Mouse (Mus musculus) C2C12 (cell line): ENCODE data around the gene Fabp6. TPM values are rescaled to one million over a fixed set of nuclear protein-coding genes. Genes with fewer than 3 reads are reported as not detected.

ENCODE experiments used
- H3K27me3 ChIP-seq: one replicate; pipeline ENCODE4 v1.6.1; 2011; ENCODE audit not compliant: control insufficient read depth, insufficient read depth, insufficient read length
- H3K36me3 ChIP-seq: one replicate; pipeline ENCODE4 v1.6.1; 2011; ENCODE audit not compliant: control insufficient read depth, insufficient read depth
- H3K4me3 ChIP-seq: one replicate; pipeline ENCODE4 v1.5.1; 2011; ENCODE audit warnings: mild to moderate bottlenecking, control low read depth; ENCODE audit not compliant: poor library complexity, insufficient read depth, severe bottlenecking
- H3K79me2 ChIP-seq: one replicate; pipeline ENCODE4 v1.6.1; 2011; ENCODE audit not compliant: control insufficient read depth, insufficient read depth
- H3K79me3 ChIP-seq: one replicate; pipeline ENCODE4 v1.6.1; 2011; ENCODE audit warnings: low read depth, control low read depth
- H3ac ChIP-seq: one replicate; pipeline ENCODE3; 2011; ENCODE audit warnings: low read depth; ENCODE audit not compliant: control insufficient read depth, insufficient read length
- CEBPB ChIP-seq: IDR thresholded peaks from one replicate; pipeline ENCODE4 v1.6.1; 2011; ENCODE audit warnings: low read depth, mild to moderate bottlenecking, control low read depth, moderate library complexity
- CTCF ChIP-seq: IDR thresholded peaks from one replicate; pipeline ENCODE4 v1.5.1; 2011; ENCODE audit not compliant: control insufficient read depth, insufficient read depth, insufficient read length
- FOSL1 ChIP-seq: IDR thresholded peaks from one replicate; pipeline ENCODE4 v1.8.0; 2011; ENCODE audit warnings: mild to moderate bottlenecking, low read length; ENCODE audit not compliant: poor library complexity, insufficient read depth, severe bottlenecking
- MAX ChIP-seq: IDR thresholded peaks from one replicate; pipeline ENCODE4 v1.6.1; 2011; ENCODE audit warnings: mild to moderate bottlenecking, control low read depth
- MYOD1 ChIP-seq: IDR thresholded peaks from one replicate; pipeline ENCODE4 v1.6.1; 2011; ENCODE audit warnings: low read depth; ENCODE audit not compliant: control insufficient read depth, insufficient read length
- MYOG ChIP-seq: IDR thresholded peaks from one replicate; pipeline ENCODE4 v1.6.1; 2011; ENCODE audit not compliant: control insufficient read depth, insufficient read length; ENCODE audit errors: extremely low read depth
- USF1 ChIP-seq: IDR thresholded peaks from one replicate; pipeline ENCODE4 v1.6.1; 2011; ENCODE audit warnings: low read depth, mild to moderate bottlenecking, control low read depth, moderate library complexity
- polyA plus RNA-seq: library from polyadenylated mRNA; unstranded; fragments of >200 nt; fragmentation: generic; extraction: Trizol; gene quantifications from one replicate; pipeline ENCODE4 v1.2.1, GENCODE M21; 2012; ENCODE audit warnings: missing spikeins

Gene Fabp6
- polyA plus RNA-seq, 1 experiment, result not detected

DNA sequence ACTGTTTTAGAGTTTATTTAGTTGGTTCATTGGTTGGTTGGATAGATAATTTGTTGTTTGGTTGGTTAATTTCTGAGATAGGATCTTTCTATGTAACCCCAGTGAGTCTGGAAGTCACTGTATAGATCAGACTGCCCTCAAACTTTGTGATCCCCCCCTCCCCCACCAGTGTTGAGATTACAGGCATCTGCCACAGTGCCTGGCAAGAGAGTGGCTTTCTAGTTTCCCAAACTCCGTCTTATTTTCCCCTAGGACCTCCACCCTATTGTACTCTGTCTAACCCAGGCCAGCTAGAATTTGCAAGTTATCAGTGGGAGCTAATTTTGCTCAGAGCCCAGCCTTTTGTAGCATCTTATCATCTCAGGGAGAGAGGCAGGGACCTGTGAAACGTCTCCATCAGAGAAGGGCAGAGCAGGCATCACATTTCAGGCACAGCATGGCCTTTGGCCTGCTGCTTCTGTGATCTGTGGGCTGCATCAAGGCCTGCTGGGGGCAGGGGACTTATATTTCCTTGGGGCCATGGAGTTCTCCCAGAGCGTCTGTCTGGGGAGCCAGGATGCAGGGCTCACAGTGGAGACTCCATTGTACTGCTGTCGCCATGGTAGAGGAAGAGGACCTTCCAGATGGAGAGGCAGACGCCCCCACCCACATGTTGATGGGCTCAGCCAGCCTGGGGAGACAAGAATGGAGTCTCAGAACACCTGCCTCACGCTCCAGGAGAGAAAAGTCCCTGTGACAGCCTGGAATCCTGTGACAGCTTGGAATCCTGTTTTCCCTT is 41.6 kb downstream of the Fabp6 start:
- Histone ChIP-seq H3K79me2 (no peaks in the 10 kb centered on the region), H3K27me3 (no peaks in the 10 kb centered on the region), H3K36me3 (no peaks in the 10 kb centered on the region), H3ac (no peak overlapping the region), H3K4me3 (no peak overlapping the region), H3K79me3 (no peaks in the 10 kb centered on the region)
- TF ChIP-seq FOSL1, result no peak

DNA sequence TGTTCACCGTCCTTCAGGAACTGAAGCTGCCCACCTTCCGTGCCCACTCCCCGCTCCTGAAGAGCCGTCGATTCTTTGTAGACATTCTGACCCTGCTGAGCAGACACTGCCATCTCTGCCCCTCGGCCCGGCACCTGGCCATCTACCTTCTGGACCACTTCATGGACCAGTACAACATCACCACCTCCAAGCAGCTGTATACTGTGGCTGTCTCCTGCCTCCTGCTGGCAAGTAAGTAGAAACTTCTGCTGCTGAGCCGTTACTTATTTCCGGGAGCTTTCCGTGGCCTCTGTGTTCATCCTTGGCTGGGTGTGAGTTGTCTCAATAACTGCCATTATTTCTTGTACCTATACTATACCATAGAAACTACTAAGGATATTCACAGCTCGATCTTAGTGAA is 44.8 kb downstream of the Fabp6 start:
- Histone ChIP-seq H3ac (no peak overlapping the region), H3K36me3 (no peaks in the 10 kb centered on the region), H3K79me3 (no peaks in the 10 kb centered on the region), H3K4me3 (no peak overlapping the region), H3K79me2 (no peaks in the 10 kb centered on the region), H3K27me3 (no peaks in the 10 kb centered on the region)
- TF ChIP-seq CEBPB (no peak), USF1 (no peak), CTCF (no peak), FOSL1 (no peak), MAX (no peak)

GRCm38 (mm10) chr11:43552675-43553074 is 48.7 kb downstream of the Fabp6 start:
- TF ChIP-seq USF1 (no peak), CEBPB (no peak), MYOD1 (no peak), CTCF (no peak), MAX (no peak), MYOG (no peak), FOSL1 (no peak)
- Histone ChIP-seq H3K79me2 (no peaks in the 10 kb centered on the region), H3K79me3 (no peaks in the 10 kb centered on the region), H3K36me3 (no peaks in the 10 kb centered on the region), H3K4me3 (no peak overlapping the region), H3K27me3 (no peaks in the 10 kb centered on the region), H3ac (no peak overlapping the region)

GRCm38 (mm10) chr11:43551756-43552155 is 49.6 kb downstream of the Fabp6 start:
- no peaks in the 10 kb centered on the region for H3K36me3 ChIP-seq
- TF ChIP-seq CTCF (no peak), MYOD1 (no peak), MAX (no peak), CEBPB (no peak), MYOG (no peak), FOSL1 (no peak), USF1 (no peak)

GRCm38 (mm10) chr11:43549701-43550100 is 51.6 kb downstream of the Fabp6 start:
- Histone ChIP-seq H3K79me3 (no peaks in the 10 kb centered on the region), H3K27me3 (no peaks in the 10 kb centered on the region), H3ac (no peak overlapping the region), H3K36me3 (no peaks in the 10 kb centered on the region), H3K79me2 (no peaks in the 10 kb centered on the region), H3K4me3 (no peak overlapping the region)
- TF ChIP-seq MYOG, result no peak
- no peak for TF ChIP-seq MYOD1
- no peak for TF ChIP-seq CTCF
- TF ChIP-seq CEBPB, result no peak
- no peak for TF ChIP-seq FOSL1
- TF ChIP-seq MAX, result no peak
- TF ChIP-seq USF1, result no peak

More at GRCm38 (mm10) chr11:43551756-43552155, 49.6 kb downstream of the Fabp6 start:
- H3K79me2 ChIP-seq, result no peaks in the 10 kb centered on the region
- no peaks in the 10 kb centered on the region for H3K27me3 ChIP-seq
- H3K79me3 ChIP-seq, result no peaks in the 10 kb centered on the region
- no peak overlapping the region for H3K4me3 ChIP-seq
- no peak overlapping the region for H3ac ChIP-seq

- no peak for TF ChIP-seq CEBPB
- no peak for TF ChIP-seq MAX
- TF ChIP-seq MYOG, result no peak
- no peak for TF ChIP-seq MYOD1
- TF ChIP-seq FOSL1, result no peak
- TF ChIP-seq CTCF, result no peak
- TF ChIP-seq USF1, result no peak
- H3K4me3 ChIP-seq, result no peak overlapping the region
- H3K36me3 ChIP-seq, result no peaks in the 10 kb centered on the region
- no peaks in the 10 kb centered on the region for H3K79me2 ChIP-seq
- H3K79me3 ChIP-seq, result no peaks in the 10 kb centered on the region
- H3ac ChIP-seq, result no peak overlapping the region
- no peaks in the 10 kb centered on the region for H3K27me3 ChIP-seq
Observed at GRCm38 (mm10) chr11:43548657-43549435, 52.5 kb downstream of the Fabp6 start.
